Mouse (Mus musculus) CH12.LX (cell line): ENCODE data around the gene Kdm7a. TPM values are rescaled to one million over a fixed set of nuclear protein-coding genes. Genes with fewer than 3 reads are reported as not detected.

Source experiments
- DNase-seq: peaks from one replicate; pipeline ENCODE4 v3.0.0-alpha.2; 2013; ENCODE audit errors: extremely low read depth
- H3K27ac ChIP-seq: 2 replicates; pipeline ENCODE4 v1.5.1; 2012; ENCODE audit warnings: low read depth, mild to moderate bottlenecking, control low read depth, moderate library complexity; ENCODE audit not compliant: insufficient read depth
- H3K27me3 ChIP-seq: replicated peaks from 2 replicates; pipeline ENCODE3; 2012; ENCODE audit warnings: inconsistent platforms
- H3K36me3 ChIP-seq, 2 experiments: replicated peaks in 1 of 2; 2 replicates each; pipeline versions ENCODE3 to v1.6.1; 2012; ENCODE audit warnings: inconsistent platforms in 1 of 2, low read length in 1 of 2, mild to moderate bottlenecking in 1 of 2, mixed read lengths in 1 of 2, moderate library complexity in 1 of 2; ENCODE audit not compliant: control insufficient read depth in 1 of 2, insufficient read depth in 1 of 2
- H3K4me1 ChIP-seq, 2 experiments: 2 replicates each; pipeline ENCODE4 v1.6.1; 2012; ENCODE audit warnings: inconsistent platforms in 1 of 2, moderate library complexity in 1 of 2; ENCODE audit not compliant: insufficient read depth in 2 of 2, control insufficient read depth in 1 of 2
- H3K4me2 ChIP-seq: 2 replicates; pipeline ENCODE4 v1.6.1; 2012; ENCODE audit warnings: low read depth, mild to moderate bottlenecking, control low read depth; ENCODE audit not compliant: poor library complexity, insufficient read depth, severe bottlenecking
- H3K4me3 ChIP-seq, 3 experiments: fragments of 150-350 bp in 1 of 3; sonication (generic) in 1 of 3; replicated peaks in 1 of 3; 2 replicates each; pipeline versions ENCODE3 to v1.5.1; 2011 to 2012; ENCODE audit warnings: low read depth in 2 of 3, low read length in 2 of 3, mild to moderate bottlenecking in 2 of 3, moderate library complexity in 2 of 3, control low read depth in 1 of 3, improper control_type of control experiment in 1 of 3, inconsistent platforms in 1 of 3, mixed read lengths in 1 of 3; ENCODE audit not compliant: poor library complexity in 1 of 3
- H3K79me2 ChIP-seq: replicated peaks from 2 replicates; pipeline ENCODE4 v1.6.1; 2012; ENCODE audit warnings: mild to moderate bottlenecking, moderate library complexity; ENCODE audit not compliant: control insufficient read depth, poor library complexity, insufficient read depth, severe bottlenecking; ENCODE audit errors: extremely low read depth
- H3K9ac ChIP-seq: 2 replicates; pipeline ENCODE4 v1.6.1; 2012; ENCODE audit warnings: low read depth, mild to moderate bottlenecking, control low read depth, moderate library complexity; ENCODE audit not compliant: insufficient read depth
- H3K9me3 ChIP-seq: replicated peaks from 2 replicates; pipeline ENCODE3; 2012; ENCODE audit warnings: low read length, inconsistent platforms, mixed read lengths
- BHLHE40 ChIP-seq: IDR thresholded peaks from 2 replicates; pipeline ENCODE4 v1.6.1; 2011; ENCODE audit warnings: mild to moderate bottlenecking, low read depth, low read length, improper control_type of control experiment
- CHD1 ChIP-seq: IDR thresholded peaks from 2 replicates; pipeline ENCODE4 v1.6.1; 2012; ENCODE audit warnings: low read depth, low read length, improper control_type of control experiment, inconsistent platforms
- CHD2 ChIP-seq: IDR thresholded peaks from 2 replicates; pipeline ENCODE4 v1.6.1; 2011; ENCODE audit warnings: low read length, improper control_type of control experiment
- CTCF ChIP-seq, 2 experiments: IDR thresholded peaks in 1 of 2; conservative IDR thresholded peaks in 1 of 2; 2 replicates each; pipeline ENCODE4 v1.5.1; 2011 to 2012; ENCODE audit warnings: low read depth in 2 of 2, low read length in 2 of 2, improper control_type of control experiment in 1 of 2, inconsistent platforms in 1 of 2, mild to moderate bottlenecking in 1 of 2, moderate library complexity in 1 of 2
- GABPA ChIP-seq: IDR thresholded peaks from 2 replicates; pipeline ENCODE4 v1.6.1; 2012; ENCODE audit warnings: low read depth, low read length, improper control_type of control experiment, inconsistent platforms; ENCODE audit not compliant: insufficient replicate concordance
- JUN ChIP-seq: IDR thresholded peaks from 2 replicates; pipeline ENCODE4 v1.6.1; 2011; ENCODE audit warnings: low read depth, mild to moderate bottlenecking, low read length, improper control_type of control experiment, moderate library complexity; ENCODE audit not compliant: insufficient read depth
- JUND ChIP-seq: conservative IDR thresholded peaks from 2 replicates; pipeline ENCODE4 v1.6.1; 2011; ENCODE audit warnings: low read depth, low read length, improper control_type of control experiment
- KAT2A ChIP-seq: IDR thresholded peaks from 2 replicates; pipeline ENCODE4 v1.6.1; 2012; ENCODE audit warnings: low read length, improper control_type of control experiment, inconsistent platforms; ENCODE audit not compliant: insufficient replicate concordance
- MAFK ChIP-seq: IDR thresholded peaks from 2 replicates; pipeline ENCODE4 v1.6.1; 2011; ENCODE audit warnings: low read length, improper control_type of control experiment; ENCODE audit not compliant: insufficient replicate concordance
- MAX ChIP-seq: IDR thresholded peaks from 2 replicates; pipeline ENCODE4 v1.6.1; 2011; ENCODE audit warnings: low read length, improper control_type of control experiment
- MAZ ChIP-seq: IDR thresholded peaks from 2 replicates; pipeline ENCODE4 v1.6.1; 2012; ENCODE audit warnings: low read depth, mild to moderate bottlenecking, inconsistent platforms, low read length, improper control_type of control experiment, moderate library complexity
- MEF2A ChIP-seq: IDR thresholded peaks from 2 replicates; pipeline ENCODE4 v1.6.1; 2014; ENCODE audit warnings: low read depth, mild to moderate bottlenecking, inconsistent platforms, low read length, improper control_type of control experiment, borderline replicate concordance
- NELFE ChIP-seq: IDR thresholded peaks from 2 replicates; pipeline ENCODE4 v1.6.1; 2011; ENCODE audit warnings: low read depth, low read length, improper control_type of control experiment
- POLR2AphosphoS2 ChIP-seq: IDR thresholded peaks from 2 replicates; pipeline ENCODE4 v1.6.1; 2011; ENCODE audit warnings: low read depth, low read length, improper control_type of control experiment
- RAD21 ChIP-seq: IDR thresholded peaks from 2 replicates; pipeline ENCODE4 v1.6.1; 2011; ENCODE audit warnings: low read depth, mild to moderate bottlenecking, low read length, improper control_type of control experiment, moderate library complexity
- SIN3A ChIP-seq: IDR thresholded peaks from 2 replicates; pipeline ENCODE4 v1.6.1; 2012; ENCODE audit warnings: low read length, improper control_type of control experiment, inconsistent platforms
- TBP ChIP-seq: conservative IDR thresholded peaks from 2 replicates; pipeline ENCODE4 v1.6.1; 2011; ENCODE audit warnings: low read depth, low read length, improper control_type of control experiment
- USF1 ChIP-seq: IDR thresholded peaks from 2 replicates; pipeline ENCODE4 v1.6.1; 2014; ENCODE audit warnings: low read depth, mild to moderate bottlenecking, inconsistent platforms, low read length, improper control_type of control experiment
- USF2 ChIP-seq: conservative IDR thresholded peaks from 2 replicates; pipeline ENCODE4 v1.6.1; 2011; ENCODE audit warnings: low read depth, low read length, improper control_type of control experiment
- ZKSCAN1 ChIP-seq: IDR thresholded peaks from 2 replicates; pipeline ENCODE4 v1.6.1; 2012; ENCODE audit warnings: low read depth, inconsistent platforms, low read length, improper control_type of control experiment, borderline replicate concordance
- dilution Hi-C: fragments of 300-500 bp; cut with MboI; formaldehyde crosslinking; loops from 2 replicates; pipeline ENCODE4 v1.14.3; 2020; ENCODE audit warnings: low sequenced_read_pairs; ENCODE audit not compliant: extremely low pct_unique_long_range_greater_than_20kb, extremely low pct_ligation_motif_present
- in situ Hi-C: fragments of 300-500 bp; cut with MboI; formaldehyde crosslinking; loops from 3 replicates; pipeline ENCODE4 v1.14.3; 2019; ENCODE audit warnings: low sequenced_read_pairs, low pct_ligation_motif_present, low pct_unique_long_range_greater_than_20kb, mixed read lengths
- polyA plus RNA-seq: library from polyadenylated mRNA; unstranded; fragments of >175 nt; gene quantifications from 2 replicates; pipeline ENCODE4 v1.2.1, GENCODE M21; 2012; ENCODE audit warnings: low read depth; ENCODE audit not compliant: insufficient read length
- total RNA-seq, 2 experiments: library from RNA; depleted of rRNA; stranded (reverse); fragments of 300-350 nt in 1 of 2; fragments of >200 nt in 1 of 2; gene quantifications; 2 replicates each; pipeline ENCODE4 v1.2.3; 2012 to 2014

Gene Kdm7a
- total and polyA plus RNA-seq, 3 experiments, result 1.6 to 2.1 (median 1.7) TPM

DNA sequence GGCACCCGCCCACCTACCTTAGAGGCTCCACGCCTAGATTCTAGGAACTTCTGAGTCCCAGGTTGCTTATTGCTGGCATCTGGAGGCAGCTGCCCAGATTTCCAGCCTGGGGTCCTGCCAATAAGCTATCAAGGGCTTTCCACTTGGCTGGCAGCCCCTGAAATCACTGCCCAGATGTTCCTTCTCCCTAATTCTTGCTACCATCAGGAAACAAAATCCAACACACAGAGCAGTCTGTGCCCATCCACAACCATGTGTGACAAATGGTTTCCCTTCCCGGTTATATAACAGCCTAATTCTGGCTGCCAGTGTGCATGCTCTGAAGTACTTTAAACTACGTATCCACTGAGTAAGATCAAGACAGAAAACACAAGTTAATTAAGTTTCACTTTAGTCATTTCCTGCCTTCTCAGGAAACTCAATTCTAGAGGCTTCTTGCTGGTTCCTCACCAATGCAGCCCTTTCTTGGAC is 34.9 kb upstream of the Kdm7a start (continued):
- TF ChIP-seq JUN, result peak; percentile 95
- no peak for TF ChIP-seq KAT2A
- TF ChIP-seq MEF2A, result peak; percentile 88
- TF ChIP-seq POLR2AphosphoS2, result no peak
- no peak for TF ChIP-seq NELFE
- TF ChIP-seq GABPA, result no peak; the same call in 1 of the 2 replicates
- peak; percentile 67 for TF ChIP-seq SIN3A
- TF ChIP-seq JUND, result peak; percentile 98
- 0 out of 2 replicates have a peak, but pooled peaks have one; percentile 35 for TF ChIP-seq TBP
- TF ChIP-seq MAFK, result peak; percentile 79; the same call in 1 of the 2 replicates
- TF ChIP-seq USF1, result no peak
- no peak for TF ChIP-seq USF2
- peak; percentile 73; the same call in 1 of the 2 replicates for TF ChIP-seq MAX
- TF ChIP-seq RAD21, result no peak
- peak; percentile 74; the same call in 1 of the 2 replicates for TF ChIP-seq CHD2
- peak; percentile 68; the same call in 1 of the 2 replicates for TF ChIP-seq MAZ
- TF ChIP-seq BHLHE40, result peak; percentile 90
- TF ChIP-seq CTCF (conservative IDR thresholded peaks at IDR 0.05 in 1 of 2, IDR thresholded peaks at IDR 0.05 in 1 of 2; ENCODE audit: low read depth in 2 of 2, low read length in 2 of 2), result no peak

- no peaks in the 10 kb centered on the region for H3K27me3 ChIP-seq
- no peak overlapping the region for H3K4me2 ChIP-seq
- no peak overlapping the region for H3K9ac ChIP-seq
- H3K27ac ChIP-seq, result no peak overlapping the region
- no peaks in the 10 kb centered on the region for H3K79me2 ChIP-seq
- in situ Hi-C loops, result no loop called here
- H3K36me3 ChIP-seq, result no peaks in the 10 kb centered on the region
- no peaks in the 10 kb centered on the region for H3K9me3 ChIP-seq
- TF ChIP-seq CHD1 (no peak), JUND (no peak), ZKSCAN1 (no peak)
- H3K4me1 ChIP-seq, result peaks cover 15 to 50% of the 10 kb centered on the region in 2 experiments
- no peak overlapping the region for H3K4me3 ChIP-seq
- dilution Hi-C loops, result no loop called here
- DNase-seq, result no peak
These were observed 34.4 kb upstream of the Kdm7a start for GRCm38 (mm10) chr6:39240956-39241355.
